Mouse (Mus musculus): ENCODE data around the gene Snapc1. TPM values are rescaled to one million over a fixed set of nuclear protein-coding genes. Genes with fewer than 3 reads are reported as not detected.

Gene Snapc1
- polyA plus RNA-seq, 1 experiment, result 0.18 TPM

GRCm38 (mm10) chr12:74013739-74014138 lies 49.5 kb downstream of the Snapc1 start:
- TF ChIP-seq GATA1 (IDR thresholded peaks at IDR 0.05; ENCODE audit: low read length), result no peak
- no peak for TF ChIP-seq TAL1 (IDR thresholded peaks at IDR 0.05; ENCODE audit: low read length)
- no peaks in the 10 kb centered on the region for H3K27me3 ChIP-seq (ENCODE audit: control insufficient read depth)
- no peaks in the 10 kb centered on the region for H3K9me3 ChIP-seq (ENCODE audit: control insufficient read depth, low read length)
- no peak overlapping the region for H3K4me3 ChIP-seq (replicated peaks)
- H3K36me3 ChIP-seq (ENCODE audit: control insufficient read depth), result no peaks in the 10 kb centered on the region
- no peaks in the 10 kb centered on the region for H3K4me1 ChIP-seq (ENCODE audit: control insufficient read depth)

GRCm38 (mm10) chr12:74014739-74015270 lies 50.5 kb downstream of the Snapc1 start:
- Histone ChIP-seq H3K27me3 (ENCODE audit: control insufficient read depth) (no peaks in the 10 kb centered on the region), H3K4me1 (ENCODE audit: control insufficient read depth) (no peaks in the 10 kb centered on the region), H3K4me3 (replicated peaks) (no peak overlapping the region), H3K9me3 (ENCODE audit: control insufficient read depth, low read length) (no peaks in the 10 kb centered on the region), H3K36me3 (ENCODE audit: control insufficient read depth) (no peaks in the 10 kb centered on the region)
- no peak for TF ChIP-seq TAL1 (IDR thresholded peaks at IDR 0.05; ENCODE audit: low read length)
- TF ChIP-seq GATA1 (IDR thresholded peaks at IDR 0.05; ENCODE audit: low read length), result no peak

DNA sequence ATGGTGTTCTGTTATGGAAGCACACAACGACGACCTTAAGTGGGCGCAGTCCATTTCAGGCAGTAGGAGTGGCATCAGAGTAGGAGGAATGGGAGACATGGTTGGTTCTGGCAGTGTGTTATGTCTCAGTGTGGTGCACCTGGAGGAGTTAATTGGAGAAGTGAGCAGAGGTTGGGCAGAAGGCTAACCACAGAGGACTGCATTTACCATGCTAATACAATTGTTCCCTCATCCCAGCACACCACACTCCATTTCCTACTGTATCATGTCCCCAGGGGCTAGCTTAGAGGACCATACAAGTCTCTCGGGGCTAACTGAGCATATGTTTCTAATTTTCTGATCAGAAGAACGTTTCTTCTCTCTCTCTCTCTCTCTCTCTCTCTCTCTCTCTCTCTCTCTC lies 51.2 kb downstream of the Snapc1 start:
- no peaks in the 10 kb centered on the region for H3K27me3 ChIP-seq (ENCODE audit: control insufficient read depth)
- no peak overlapping the region for H3K4me3 ChIP-seq (replicated peaks)
- no peaks in the 10 kb centered on the region for H3K9me3 ChIP-seq (ENCODE audit: control insufficient read depth, low read length)
- H3K36me3 ChIP-seq (ENCODE audit: control insufficient read depth), result no peaks in the 10 kb centered on the region
- no peak for TF ChIP-seq GATA1 (IDR thresholded peaks at IDR 0.05; ENCODE audit: low read length)
- no peak for TF ChIP-seq TAL1 (IDR thresholded peaks at IDR 0.05; ENCODE audit: low read length)
- no peaks in the 10 kb centered on the region for H3K4me1 ChIP-seq (ENCODE audit: control insufficient read depth)

- TF ChIP-seq TAL1 (IDR thresholded peaks at IDR 0.05; ENCODE audit: low read length), result no peak
- no peak for TF ChIP-seq GATA1 (IDR thresholded peaks at IDR 0.05; ENCODE audit: low read length)
- H3K27me3 ChIP-seq (ENCODE audit: control insufficient read depth), result no peaks in the 10 kb centered on the region
- H3K9me3 ChIP-seq (ENCODE audit: control insufficient read depth, low read length), result no peaks in the 10 kb centered on the region
- H3K4me1 ChIP-seq (ENCODE audit: control insufficient read depth), result no peaks in the 10 kb centered on the region
- no peaks in the 10 kb centered on the region for H3K36me3 ChIP-seq (ENCODE audit: control insufficient read depth)
- no peak overlapping the region for H3K4me3 ChIP-seq (replicated peaks)
Observed at GRCm38 (mm10) chr12:74023260-74023659, 59.0 kb downstream of the Snapc1 start.

DNA sequence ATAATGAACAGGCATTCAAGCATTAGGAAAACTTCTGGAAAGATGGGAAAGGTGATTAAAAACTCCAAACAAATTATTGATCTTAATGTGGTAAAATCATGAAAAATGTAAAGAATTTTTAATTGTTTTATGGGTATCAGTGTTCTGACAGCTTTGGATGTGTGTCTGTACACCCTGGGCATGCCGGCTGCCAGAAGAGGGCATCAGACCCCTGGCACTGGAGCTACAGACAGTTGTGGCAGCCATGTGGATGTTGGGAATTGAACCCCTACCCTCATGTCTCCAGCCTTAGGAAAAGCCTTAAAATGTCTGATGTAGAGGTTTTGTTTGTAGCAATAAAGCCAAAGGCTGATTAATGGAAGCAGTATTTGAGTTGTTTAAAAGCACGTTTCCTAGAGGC lies 60.6 kb downstream of the Snapc1 start:
- Histone ChIP-seq H3K4me1 (ENCODE audit: control insufficient read depth) (no peaks in the 10 kb centered on the region), H3K4me3 (replicated peaks) (no peak overlapping the region), H3K9me3 (ENCODE audit: control insufficient read depth, low read length) (no peaks in the 10 kb centered on the region), H3K36me3 (ENCODE audit: control insufficient read depth) (no peaks in the 10 kb centered on the region), H3K27me3 (ENCODE audit: control insufficient read depth) (no peaks in the 10 kb centered on the region)
- TF ChIP-seq TAL1 (IDR thresholded peaks at IDR 0.05; ENCODE audit: low read length), result no peak

Other genes with a start within 250 kb of the Snapc1 start
- gene Hif1a, start 63.1 kb upstream of the Snapc1 start, polyA plus RNA-seq (2012), result 0.09 and 0.10 TPM in 2 replicates
- gene Gm49321, start 26.8 kb upstream of the Snapc1 start, polyA plus RNA-seq (2012), result not detected in 2 replicates
- not detected in 2 replicates for gene Syt16, start 33.2 kb downstream of the Snapc1 start, polyA plus RNA-seq (2012)